Mouse (Mus musculus): Measurements from ENCODE around the gene Slc2a3. TPM values are rescaled to one million over a fixed set of nuclear protein-coding genes. Genes with fewer than 3 reads are reported as not detected.
"Not testable (repeated sequence)": the region's sequence is repeated elsewhere in the genome, so short reads cannot be mapped to it uniquely, and the experiment has no call there.

Gene Slc2a3
- polyA plus RNA-seq, 1 experiment from 2014 or later, result 10.4 TPM

GRCm38 (mm10) chr6:122711455-122711854, 90.0 kb downstream of the Slc2a3 start:
- no peak for ATAC-seq (replicated peaks; ENCODE audit: low FRiP score)
- Histone ChIP-seq H3K4me2 (no peak overlapping the region), H3K4me1 (no peaks in the 10 kb centered on the region), H3K9me3 (replicated peaks) (no peaks in the 10 kb centered on the region), H3K27ac (no peak overlapping the region), H3K27me3 (peaks cover 10% of the 10 kb centered on the region), H3K4me3 (replicated peaks) (no peak overlapping the region), H3K36me3 (no peaks in the 10 kb centered on the region), H3K9ac (no peak overlapping the region)
- WGBS, result 86% methylated on average over 2 of the region's 2 CpGs

- no peaks in the 10 kb centered on the region for H3K36me3 ChIP-seq
- no peaks in the 10 kb centered on the region for H3K4me1 ChIP-seq
- WGBS, result 77% methylated on average over 4 of the region's 4 CpGs
- no peak overlapping the region for H3K9ac ChIP-seq
- H3K9me3 ChIP-seq (replicated peaks), result no peaks in the 10 kb centered on the region
- peaks cover 10% of the 10 kb centered on the region for H3K27me3 ChIP-seq
- H3K4me2 ChIP-seq, result no peak overlapping the region
- no peak overlapping the region for H3K4me3 ChIP-seq (replicated peaks)
- ATAC-seq (replicated peaks; ENCODE audit: low FRiP score), result no peak
- H3K27ac ChIP-seq, result no peak overlapping the region
Observed at GRCm38 (mm10) chr6:122708826-122709225, 92.6 kb downstream of the Slc2a3 start.

GRCm38 (mm10) chr6:122707036-122707800, 94.2 kb downstream of the Slc2a3 start, which contains the start of gene Nanog:
Nanog (plus strand) TSS chr6:122707489.
- Histone ChIP-seq H3K9ac (no peak within 1 kb of the TSS), H3K4me2 (no peak within 1 kb of the TSS), H3K4me1 (peaks cover 8% of the 10 kb centered on the region), H3K36me3 (no peaks in the 10 kb centered on the region), H3K27me3 (peaks cover 10% of the 10 kb centered on the region), H3K9me3 (replicated peaks) (no peaks in the 10 kb centered on the region), H3K27ac (no peak within 1 kb of the TSS), H3K4me3 (replicated peaks) (no peak within 1 kb of the TSS)
- WGBS, result 23% methylated on average over 12 of the region's 12 CpGs
- no peak for ATAC-seq (replicated peaks; ENCODE audit: low FRiP score)

- no peak for ATAC-seq (replicated peaks; ENCODE audit: low FRiP score)
- Histone ChIP-seq H3K27ac (no peak overlapping the region), H3K9me3 (replicated peaks) (no peaks in the 10 kb centered on the region), H3K4me2 (no peak overlapping the region), H3K27me3 (peaks cover 10% of the 10 kb centered on the region), H3K4me1 (peaks cover 10% of the 10 kb centered on the region), H3K4me3 (replicated peaks) (no peak overlapping the region), H3K9ac (no peak overlapping the region), H3K36me3 (no peaks in the 10 kb centered on the region)
- WGBS, result 69% methylated on average over 12 of the region's 12 CpGs
Observed at GRCm38 (mm10) chr6:122706337-122706840, 95.1 kb downstream of the Slc2a3 start.

GRCm38 (mm10) chr6:122703706-122704105, 97.7 kb downstream of the Slc2a3 start:
- H3K9ac ChIP-seq, result no peak overlapping the region
- no peak overlapping the region for H3K4me3 ChIP-seq (replicated peaks)
- H3K36me3 ChIP-seq, result no peaks in the 10 kb centered on the region
- H3K27me3 ChIP-seq, result peaks cover 10% of the 10 kb centered on the region
- no peak overlapping the region for H3K4me2 ChIP-seq
- H3K27ac ChIP-seq, result no peak overlapping the region
- no peaks in the 10 kb centered on the region for H3K9me3 ChIP-seq (replicated peaks)
- no peak for ATAC-seq (replicated peaks; ENCODE audit: low FRiP score)
- peaks cover 10% of the 10 kb centered on the region for H3K4me1 ChIP-seq
- 22% methylated on average over 1 of the region's 1 CpGs for WGBS

- Histone ChIP-seq H3K4me3 (replicated peaks) (no peak overlapping the region; the same call in 1 of the 2 replicates), H3K9me3 (replicated peaks) (no peaks in the 10 kb centered on the region), H3K27ac (no peak overlapping the region), H3K4me1 (peaks cover 10% of the 10 kb centered on the region), H3K27me3 (peaks cover 10% of the 10 kb centered on the region), H3K4me2 (peak overlapping the region; percentile 58; the same call in 1 of the 2 replicates), H3K36me3 (no peaks in the 10 kb centered on the region), H3K9ac (no peak overlapping the region)
- 30% methylated on average over 6 of the region's 6 CpGs for WGBS
- ATAC-seq (replicated peaks; ENCODE audit: low FRiP score), result no peak
Observed at GRCm38 (mm10) chr6:122703251-122703650, 98.2 kb downstream of the Slc2a3 start.

GRCm38 (mm10) chr6:122702480-122703124, 98.8 kb downstream of the Slc2a3 start:
- Histone ChIP-seq H3K27ac (peak overlapping the region; percentile 75), H3K4me1 (peaks cover 10% of the 10 kb centered on the region), H3K27me3 (peaks cover 7% of the 10 kb centered on the region), H3K4me2 (peak overlapping the region; percentile 58), H3K4me3 (replicated peaks) (peak overlapping the region; percentile 34), H3K36me3 (no peaks in the 10 kb centered on the region), H3K9me3 (replicated peaks) (no peaks in the 10 kb centered on the region), H3K9ac (no peak overlapping the region)
- ATAC-seq (replicated peaks; ENCODE audit: low FRiP score), result peak; percentile 88
- 4% methylated on average over 20 of the region's 20 CpGs for WGBS

- 83% methylated on average over 5 of the region's 5 CpGs for WGBS
- Histone ChIP-seq H3K4me3 (replicated peaks) (no peak overlapping the region), H3K27ac (0 out of 2 replicates have a peak overlapping the region, but pooled peaks have one; percentile 29), H3K36me3 (no peaks in the 10 kb centered on the region), H3K9me3 (replicated peaks) (no peaks in the 10 kb centered on the region), H3K9ac (no peak overlapping the region), H3K27me3 (peaks cover under 1% of the 10 kb centered on the region; the same call in 1 of the 2 replicates), H3K4me2 (0 out of 2 replicates have a peak overlapping the region, but pooled peaks have one; percentile 58), H3K4me1 (peaks cover 10% of the 10 kb centered on the region)
- ATAC-seq (replicated peaks; ENCODE audit: low FRiP score), result 0 out of 2 replicates have a peak, but pooled peaks have one; percentile 6
Observed at GRCm38 (mm10) chr6:122701816-122702215, 99.6 kb downstream of the Slc2a3 start.

GRCm38 (mm10) chr6:122699628-122700027, 101.8 kb downstream of the Slc2a3 start:
- not testable (repeated sequence) for H3K36me3 ChIP-seq; H3K4me2 ChIP-seq; H3K9me3 ChIP-seq (replicated peaks); H3K27me3 ChIP-seq; H3K4me1 ChIP-seq; H3K9ac ChIP-seq; ATAC-seq (replicated peaks; ENCODE audit: low FRiP score); H3K4me3 ChIP-seq (replicated peaks); H3K27ac ChIP-seq
- WGBS, result 85% methylated on average over 2 of the region's 2 CpGs

- Histone ChIP-seq H3K27ac (no peak overlapping the region), H3K36me3 (no peaks in the 10 kb centered on the region), H3K9me3 (replicated peaks) (no peaks in the 10 kb centered on the region), H3K4me2 (no peak overlapping the region), H3K4me3 (replicated peaks) (no peak overlapping the region), H3K27me3 (no peaks in the 10 kb centered on the region), H3K9ac (no peak overlapping the region), H3K4me1 (no peaks in the 10 kb centered on the region)
- 88% methylated on average over 3 of the region's 3 CpGs for WGBS
- no peak for ATAC-seq (replicated peaks; ENCODE audit: low FRiP score)
Observed at GRCm38 (mm10) chr6:122695398-122695797, 106.0 kb downstream of the Slc2a3 start.

GRCm38 (mm10) chr6:122690082-122690481, 111.4 kb downstream of the Slc2a3 start:
- H3K27ac ChIP-seq, result no peak overlapping the region
- H3K4me1 ChIP-seq, result no peaks in the 10 kb centered on the region
- H3K36me3 ChIP-seq, result no peaks in the 10 kb centered on the region
- H3K27me3 ChIP-seq, result no peaks in the 10 kb centered on the region
- no peak overlapping the region for H3K4me3 ChIP-seq (replicated peaks)
- 86% methylated on average over 5 of the region's 5 CpGs for WGBS
- no peak overlapping the region for H3K4me2 ChIP-seq
- ATAC-seq (replicated peaks; ENCODE audit: low FRiP score), result no peak
- no peak overlapping the region for H3K9ac ChIP-seq
- no peaks in the 10 kb centered on the region for H3K9me3 ChIP-seq (replicated peaks)

GRCm38 (mm10) chr6:122689411-122690055, 111.9 kb downstream of the Slc2a3 start:
- Histone ChIP-seq H3K9ac (no peak overlapping the region), H3K27me3 (no peaks in the 10 kb centered on the region), H3K9me3 (replicated peaks) (no peaks in the 10 kb centered on the region), H3K27ac (no peak overlapping the region), H3K4me2 (no peak overlapping the region), H3K4me1 (no peaks in the 10 kb centered on the region), H3K36me3 (no peaks in the 10 kb centered on the region), H3K4me3 (replicated peaks) (no peak overlapping the region)
- WGBS, result 80% methylated on average over 6 of the region's 6 CpGs
- ATAC-seq (replicated peaks; ENCODE audit: low FRiP score), result no peak

All from kidney, embryonic 15.5 days (tissue).